Mouse (Mus musculus) gastrocnemius, postnatal 10 days (tissue): ENCODE data around the gene Sdhb. TPM values are rescaled to one million over a fixed set of nuclear protein-coding genes. Genes with fewer than 3 reads are reported as not detected.
A peak's percentile ranks its signal among the peaks of the same experiment; 100 is the strongest.

ENCODE experiments used
- DNase-seq: peaks from one replicate; pipeline ENCODE4 v3.0.0; 2021; ENCODE audit warnings: mixed read lengths
- long read RNA-seq, 2 experiments: library from polyadenylated mRNA; stranded (forward); transcript quantifications; one replicate each; pipeline ENCODE4 v2.0.0; 2021
- total RNA-seq, 2 experiments: library from RNA; stranded (reverse); gene quantifications; 2 replicates each; pipeline ENCODE4 v1.2.3; 2021

The Sdhb gene
- total RNA-seq: 100 to 1,000 TPM; 406 to 464 TPM
- long read RNA-seq, experiment 1, transcript Sdhb-201 (8 exons, 1,142 nt): major isoform, 414 of 462 reads
- long read RNA-seq, experiment 1, partial matches to known transcripts: 5 of 462 reads
- long read RNA-seq, experiment 1, other reads (novel, unspliced or antisense): 42 of 462 reads
- long read RNA-seq, experiment 2, transcript Sdhb-201 (8 exons, 1,142 nt): major isoform, 563 of 626 reads
- long read RNA-seq, experiment 2, partial matches to known transcripts: 12 of 626 reads
- long read RNA-seq, experiment 2, other reads (novel, unspliced or antisense): 51 of 626 reads

- peak; percentile 92 for DNase-seq
These were observed at the start of gene Sdhb for GRCm38 (mm10) chr4:140960781-140961466. Gene Sdhb (plus strand): TSS chr4:140961203.

- DNase-seq: peak; percentile 1
These were observed 49.6 kb upstream of the Sdhb start for GRCm38 (mm10) chr4:140911416-140911815.

- DNase-seq: peak; percentile 6
These were observed 48.7 kb upstream of the Sdhb start for GRCm38 (mm10) chr4:140912271-140912833.

- DNase-seq: peak; percentile 2
These were observed 47.4 kb upstream of the Sdhb start for GRCm38 (mm10) chr4:140913565-140913964.

GRCm38 (mm10) chr4:140914731-140915131 lies 46.3 kb upstream of the Sdhb start:
- peak; percentile 15 for DNase-seq

- DNase-seq: peak; percentile 4
These were observed 45.8 kb upstream of the Sdhb start for GRCm38 (mm10) chr4:140915235-140915634.

- DNase-seq: peak; percentile 4
These were observed 44.7 kb upstream of the Sdhb start for GRCm38 (mm10) chr4:140916296-140916695.

GRCm38 (mm10) chr4:140917451-140917850 lies 43.6 kb upstream of the Sdhb start:
- DNase-seq: peak; percentile 2

- DNase-seq: no peak
These were observed 40.8 kb upstream of the Sdhb start for GRCm38 (mm10) chr4:140919974-140920836.

GRCm38 (mm10) chr4:140922508-140922907 lies 38.5 kb upstream of the Sdhb start:
- no peak for DNase-seq

GRCm38 (mm10) chr4:140925648-140926047 lies 35.4 kb upstream of the Sdhb start:
- DNase-seq: no peak

GRCm38 (mm10) chr4:140928349-140928748 lies 32.7 kb upstream of the Sdhb start:
- DNase-seq: no peak

GRCm38 (mm10) chr4:140929745-140930144 lies 31.3 kb upstream of the Sdhb start:
- no peak for DNase-seq

GRCm38 (mm10) chr4:140930900-140931470 lies 30.0 kb upstream of the Sdhb start:
- DNase-seq: no peak

- no peak for DNase-seq
These were observed 25.4 kb upstream of the Sdhb start for GRCm38 (mm10) chr4:140935643-140936042.

GRCm38 (mm10) chr4:140944356-140944755 lies 16.6 kb upstream of the Sdhb start:
- no peak for DNase-seq

GRCm38 (mm10) chr4:140944961-140945442 lies 16.0 kb upstream of the Sdhb start:
- no peak for DNase-seq

GRCm38 (mm10) chr4:140945571-140945970 lies 15.4 kb upstream of the Sdhb start:
- DNase-seq: no peak

GRCm38 (mm10) chr4:140946048-140946447 lies 15.0 kb upstream of the Sdhb start:
- DNase-seq: no peak

GRCm38 (mm10) chr4:140946580-140947205 lies 14.3 kb upstream of the Sdhb start:
- DNase-seq: no peak
